Mouse (Mus musculus) lung, adult 2 months (tissue): Measurements from ENCODE around the gene Vti1a.

ENCODE experiments used
- CTCF ChIP-seq: fragments of 200-500 bp; IDR thresholded peaks from 2 replicates; pipeline ENCODE4 v1.5.1; 2011; ENCODE audit warnings: mild to moderate bottlenecking, low read length, control low read depth; ENCODE audit not compliant: insufficient read depth
- POLR2A ChIP-seq: fragments of 200-500 bp; IDR thresholded peaks from 2 replicates; pipeline ENCODE4 v1.6.1; 2011; ENCODE audit warnings: low read depth, mild to moderate bottlenecking, control low read depth, low read length, borderline replicate concordance; ENCODE audit errors: extremely low read depth

- no peak for TF ChIP-seq CTCF
- no peak for TF ChIP-seq POLR2A
Observed at GRCm38 (mm10) chr19:55668896-55669295, 352.8 kb downstream of the Vti1a start.
